Mouse (Mus musculus): ENCODE data around the gene Dnajc7. TPM values are rescaled to one million over a fixed set of nuclear protein-coding genes. Genes with fewer than 3 reads are reported as not detected.

Dnajc7 gene
- polyA plus RNA-seq, 1 experiment from 2014 or later, result 96.1 TPM

DNA sequence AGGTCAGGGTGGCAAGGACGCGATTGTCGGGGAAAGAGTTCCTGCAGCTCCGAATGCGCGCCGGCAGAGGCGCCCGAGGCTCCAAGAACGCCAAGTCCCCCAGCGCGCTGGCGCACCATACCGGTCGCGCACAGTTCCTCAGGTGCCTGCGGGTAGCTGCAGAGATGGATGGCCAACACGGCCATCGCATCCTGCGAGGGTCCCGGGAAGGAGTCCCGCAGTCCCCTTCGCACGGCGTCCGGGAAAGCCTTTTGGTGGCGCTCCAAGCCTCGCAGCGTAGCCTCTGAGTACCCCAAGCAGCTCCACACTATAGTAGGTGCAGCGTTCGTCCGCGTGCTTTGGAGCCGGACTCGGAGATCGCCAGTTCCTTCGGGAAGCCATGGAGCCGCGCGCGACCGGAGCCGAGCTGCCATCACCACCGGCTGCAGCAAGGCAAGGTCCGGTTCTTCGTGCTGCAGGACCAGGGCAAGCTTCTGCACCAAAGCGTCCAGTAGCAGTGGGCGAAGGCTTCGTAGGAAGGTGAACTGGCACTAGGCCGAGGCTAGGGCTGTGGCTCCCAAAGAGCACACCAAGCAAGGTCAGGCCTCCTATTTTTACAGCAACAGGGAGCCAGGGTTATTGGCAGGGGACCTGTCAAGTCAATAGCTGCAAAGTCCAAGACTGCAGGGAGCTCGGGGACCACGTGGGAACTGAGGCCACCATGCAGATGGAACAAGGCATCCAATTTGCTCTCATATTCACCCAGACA is 20.4 kb upstream of the Dnajc7 start:
- peak overlapping the region; percentile 26 for H3K4me3 ChIP-seq (ENCODE audit: low read depth, low read length)
- H3K27ac ChIP-seq (ENCODE audit: low read depth, low read length), result no peak overlapping the region
- H3K36me3 ChIP-seq (ENCODE audit: control insufficient read depth, insufficient read depth, low read length), result no peaks in the 10 kb centered on the region
- no peaks in the 10 kb centered on the region for H3K9me3 ChIP-seq (ENCODE audit: control insufficient read depth, low read length)
- peaks cover 13% of the 10 kb centered on the region; the same call in 1 of the 2 replicates for H3K27me3 ChIP-seq (ENCODE audit: control insufficient read depth, insufficient read depth, low read length)
- DNase-seq (ENCODE audit: low spot score, missing footprints), result peak; percentile 94
- 0 out of 2 replicates have a peak overlapping the region, but pooled peaks have one; percentile 10 for H3K9ac ChIP-seq (ENCODE audit: low read length)
- no peaks in the 10 kb centered on the region for H3K4me1 ChIP-seq (ENCODE audit: control insufficient read depth, insufficient read depth, low read length)
- WGBS, result 8% methylated on average over 52 of the region's 52 CpGs
- H3K4me2 ChIP-seq, result peak overlapping the region; percentile 54
- no peak for ATAC-seq (ENCODE audit: low FRiP score)

- no peak overlapping the region for H3K4me2 ChIP-seq
- H3K27me3 ChIP-seq (ENCODE audit: control insufficient read depth, insufficient read depth, low read length), result peaks cover 1% of the 10 kb centered on the region; the same call in 1 of the 2 replicates
- no peak overlapping the region for H3K4me3 ChIP-seq (ENCODE audit: low read depth, low read length)
- H3K27ac ChIP-seq (ENCODE audit: low read depth, low read length), result no peak overlapping the region
- 79% methylated on average over 7 of the region's 7 CpGs for WGBS
- ATAC-seq (ENCODE audit: low FRiP score), result no peak
- no peak overlapping the region for H3K9ac ChIP-seq (ENCODE audit: low read length)
- H3K4me1 ChIP-seq (ENCODE audit: control insufficient read depth, insufficient read depth, low read length), result no peaks in the 10 kb centered on the region
- no peak for DNase-seq (ENCODE audit: low spot score, missing footprints)
- H3K36me3 ChIP-seq (ENCODE audit: control insufficient read depth, insufficient read depth, low read length), result no peaks in the 10 kb centered on the region
- H3K9me3 ChIP-seq (ENCODE audit: control insufficient read depth, low read length), result no peaks in the 10 kb centered on the region
Measured at GRCm38 (mm10) chr11:100634530-100634929, 14.6 kb upstream of the Dnajc7 start.

- WGBS, result 63% methylated on average over 13 of the region's 13 CpGs
- Histone ChIP-seq H3K4me1 (ENCODE audit: control insufficient read depth, insufficient read depth, low read length) (peaks cover 4% of the 10 kb centered on the region), H3K9me3 (ENCODE audit: control insufficient read depth, low read length) (no peaks in the 10 kb centered on the region), H3K27ac (ENCODE audit: low read depth, low read length) (no peak overlapping the region), H3K36me3 (ENCODE audit: control insufficient read depth, insufficient read depth, low read length) (peaks cover 13% of the 10 kb centered on the region; the same call in 1 of the 2 replicates), H3K4me3 (ENCODE audit: low read depth, low read length) (no peak overlapping the region), H3K9ac (ENCODE audit: low read length) (peak overlapping the region; percentile 33), H3K27me3 (ENCODE audit: control insufficient read depth, insufficient read depth, low read length) (no peaks in the 10 kb centered on the region), H3K4me2 (no peak overlapping the region)
- DNase-seq (ENCODE audit: low spot score, missing footprints) (no peak), ATAC-seq (ENCODE audit: low FRiP score) (no peak)
Measured at GRCm38 (mm10) chr11:100628862-100629352, 8.9 kb upstream of the Dnajc7 start.

DNA sequence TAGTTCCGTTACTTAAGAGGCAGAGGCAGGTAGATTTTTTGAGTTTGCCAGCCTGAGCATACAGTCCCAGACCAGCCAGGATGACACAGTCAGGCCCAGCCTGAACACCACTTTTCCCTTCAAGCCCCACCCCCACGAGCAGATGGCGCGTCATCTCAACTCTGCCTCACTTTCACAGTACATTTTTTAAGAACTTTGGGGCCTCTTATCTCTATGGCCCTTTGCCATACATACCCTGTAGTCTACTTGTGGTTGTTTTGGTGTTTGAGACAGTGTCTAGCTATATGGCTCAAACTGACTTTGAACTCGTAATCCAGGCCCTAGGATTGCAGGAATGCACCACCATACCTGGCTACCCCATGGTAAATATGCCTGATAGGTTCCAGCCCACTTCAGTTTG is 8.1 kb upstream of the Dnajc7 start:
- H3K27ac ChIP-seq (ENCODE audit: low read depth, low read length), result no peak overlapping the region
- ATAC-seq (ENCODE audit: low FRiP score) (no peak), DNase-seq (ENCODE audit: low spot score, missing footprints) (no peak)
- H3K36me3 ChIP-seq (ENCODE audit: control insufficient read depth, insufficient read depth, low read length), result peaks cover 13% of the 10 kb centered on the region; the same call in 1 of the 2 replicates
- no peak overlapping the region for H3K4me3 ChIP-seq (ENCODE audit: low read depth, low read length)
- no peaks in the 10 kb centered on the region for H3K27me3 ChIP-seq (ENCODE audit: control insufficient read depth, insufficient read depth, low read length)
- H3K9me3 ChIP-seq (ENCODE audit: control insufficient read depth, low read length), result no peaks in the 10 kb centered on the region
- peaks cover 10% of the 10 kb centered on the region for H3K4me1 ChIP-seq (ENCODE audit: control insufficient read depth, insufficient read depth, low read length)
- no peak overlapping the region for H3K9ac ChIP-seq (ENCODE audit: low read length)
- WGBS, result 94% methylated on average over 5 of the region's 5 CpGs
- no peak overlapping the region for H3K4me2 ChIP-seq

- Histone ChIP-seq H3K27me3 (ENCODE audit: control insufficient read depth, insufficient read depth, low read length) (no peaks in the 10 kb centered on the region), H3K4me2 (no peak overlapping the region), H3K36me3 (ENCODE audit: control insufficient read depth, insufficient read depth, low read length) (peaks cover 13% of the 10 kb centered on the region; the same call in 1 of the 2 replicates), H3K27ac (ENCODE audit: low read depth, low read length) (no peak overlapping the region), H3K9me3 (ENCODE audit: control insufficient read depth, low read length) (no peaks in the 10 kb centered on the region), H3K4me1 (ENCODE audit: control insufficient read depth, insufficient read depth, low read length) (peaks cover 10% of the 10 kb centered on the region), H3K9ac (ENCODE audit: low read length) (no peak overlapping the region), H3K4me3 (ENCODE audit: low read depth, low read length) (no peak overlapping the region)
- WGBS, result 25% methylated on average over 9 of the region's 9 CpGs
- ATAC-seq (ENCODE audit: low FRiP score) (peak; percentile 54; the same call in 1 of the 2 replicates), DNase-seq (ENCODE audit: low spot score, missing footprints) (peak; percentile 91)
Measured at GRCm38 (mm10) chr11:100626701-100627195, 6.8 kb upstream of the Dnajc7 start.

DNA sequence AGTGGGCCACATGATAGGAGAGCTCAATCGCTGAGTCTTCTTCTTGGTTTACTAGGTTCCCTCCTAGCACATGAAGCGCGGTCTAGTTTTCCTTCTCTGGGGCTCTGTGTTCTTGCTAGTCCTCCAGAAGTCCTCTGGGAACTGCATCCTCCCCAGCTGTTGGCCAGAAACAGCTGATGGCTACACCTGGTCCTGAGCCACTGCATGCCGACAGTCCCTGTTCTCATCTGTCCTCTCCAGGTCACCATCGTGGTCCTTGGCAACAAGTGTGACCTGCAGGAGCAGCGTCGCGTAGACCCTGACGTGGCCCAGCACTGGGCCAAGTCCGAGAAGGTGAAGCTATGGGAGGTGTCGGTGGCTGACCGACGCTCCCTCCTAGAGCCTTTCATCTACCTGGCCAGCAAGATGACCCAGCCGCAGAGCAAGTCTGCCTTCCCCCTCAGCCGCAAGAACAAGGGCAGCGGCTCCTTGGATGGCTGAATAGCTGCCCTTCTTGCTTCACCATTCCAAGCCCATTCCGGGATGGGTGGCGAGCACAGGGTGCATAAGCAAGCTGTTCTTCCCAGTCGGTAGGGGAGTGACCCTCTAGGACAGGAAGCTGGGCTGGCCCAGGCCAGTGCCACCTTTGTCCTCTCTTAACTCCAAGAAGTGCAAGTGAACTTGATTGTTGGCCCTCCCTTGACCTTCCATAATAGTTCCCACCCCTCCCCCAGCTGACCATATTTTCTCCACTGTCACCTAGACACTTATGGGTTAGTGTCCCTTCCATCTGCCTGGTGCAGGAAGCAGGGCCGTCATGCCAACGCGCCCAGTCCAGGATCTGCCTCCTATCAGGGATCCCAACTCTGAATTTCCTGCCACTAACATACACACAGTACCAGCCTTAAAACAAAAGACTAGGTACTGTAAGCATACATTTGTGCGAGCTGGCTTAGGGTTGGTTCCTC is 6.1 kb upstream of the Dnajc7 start:
- peaks cover 13% of the 10 kb centered on the region; the same call in 1 of the 2 replicates for H3K36me3 ChIP-seq (ENCODE audit: control insufficient read depth, insufficient read depth, low read length)
- H3K9ac ChIP-seq (ENCODE audit: low read length), result no peak overlapping the region
- H3K4me3 ChIP-seq (ENCODE audit: low read depth, low read length), result no peak overlapping the region
- no peaks in the 10 kb centered on the region for H3K27me3 ChIP-seq (ENCODE audit: control insufficient read depth, insufficient read depth, low read length)
- ATAC-seq (ENCODE audit: low FRiP score) (no peak), DNase-seq (ENCODE audit: low spot score, missing footprints) (no peak)
- H3K27ac ChIP-seq (ENCODE audit: low read depth, low read length), result no peak overlapping the region
- no peaks in the 10 kb centered on the region for H3K9me3 ChIP-seq (ENCODE audit: control insufficient read depth, low read length)
- 94% methylated on average over 23 of the region's 23 CpGs for WGBS
- no peak overlapping the region for H3K4me2 ChIP-seq
- H3K4me1 ChIP-seq (ENCODE audit: control insufficient read depth, insufficient read depth, low read length), result peaks cover 10% of the 10 kb centered on the region

GRCm38 (mm10) chr11:100623867-100624266 is 3.9 kb upstream of the Dnajc7 start:
- no peaks in the 10 kb centered on the region for H3K9me3 ChIP-seq (ENCODE audit: control insufficient read depth, low read length)
- ATAC-seq (ENCODE audit: low FRiP score) (no peak), DNase-seq (ENCODE audit: low spot score, missing footprints) (no peak)
- H3K36me3 ChIP-seq (ENCODE audit: control insufficient read depth, insufficient read depth, low read length), result peaks cover 13% of the 10 kb centered on the region; the same call in 1 of the 2 replicates
- 68% methylated on average over 5 of the region's 5 CpGs for WGBS
- H3K9ac ChIP-seq (ENCODE audit: low read length), result 0 out of 2 replicates have a peak overlapping the region, but pooled peaks have one; percentile 27
- H3K4me2 ChIP-seq, result peak overlapping the region; percentile 58
- no peaks in the 10 kb centered on the region for H3K27me3 ChIP-seq (ENCODE audit: control insufficient read depth, insufficient read depth, low read length)
- peaks cover 14% of the 10 kb centered on the region for H3K4me1 ChIP-seq (ENCODE audit: control insufficient read depth, insufficient read depth, low read length)
- no peak overlapping the region for H3K27ac ChIP-seq (ENCODE audit: low read depth, low read length)
- H3K4me3 ChIP-seq (ENCODE audit: low read depth, low read length), result peak overlapping the region; percentile 87

- ATAC-seq (ENCODE audit: low FRiP score) (peak; percentile 63), DNase-seq (ENCODE audit: low spot score, missing footprints) (peak; percentile 100)
- H3K4me2 ChIP-seq, result peak overlapping the region; percentile 58
- peak overlapping the region; percentile 88 for H3K9ac ChIP-seq (ENCODE audit: low read length)
- H3K4me3 ChIP-seq (ENCODE audit: low read depth, low read length), result peak overlapping the region; percentile 87
- peaks cover 13% of the 10 kb centered on the region; the same call in 1 of the 2 replicates for H3K36me3 ChIP-seq (ENCODE audit: control insufficient read depth, insufficient read depth, low read length)
- WGBS, result under 1% methylated on average over 24 of the region's 24 CpGs
- no peaks in the 10 kb centered on the region for H3K9me3 ChIP-seq (ENCODE audit: control insufficient read depth, low read length)
- H3K4me1 ChIP-seq (ENCODE audit: control insufficient read depth, insufficient read depth, low read length), result peaks cover 20% of the 10 kb centered on the region
- H3K27ac ChIP-seq (ENCODE audit: low read depth, low read length), result peak overlapping the region; percentile 31; the same call in 1 of the 2 replicates
- no peaks in the 10 kb centered on the region for H3K27me3 ChIP-seq (ENCODE audit: control insufficient read depth, insufficient read depth, low read length)
Measured at GRCm38 (mm10) chr11:100622714-100623113, 2.7 kb upstream of the Dnajc7 start.
